Mouse (Mus musculus) frontal cortex, postnatal 14 days (tissue): Measurements from ENCODE around the gene Lgr6.

Experiments used
- DNase-seq, 2 experiments: peaks; one replicate each; pipeline ENCODE4 v3.0.0; 2022; ENCODE audit warnings: low spot score in 2 of 2

Gene Lgr6

GRCm38 (mm10) chr1:135016907-135017655 lies 88.0 kb downstream of the Lgr6 start:
- DNase-seq, result no peak

- DNase-seq, result no peak
These were observed 90.1 kb downstream of the Lgr6 start for GRCm38 (mm10) chr1:135014921-135015445.

- DNase-seq, result no peak
These were observed 92.6 kb downstream of the Lgr6 start for GRCm38 (mm10) chr1:135012472-135012871.

- no peak for DNase-seq
These were observed 93.2 kb downstream of the Lgr6 start for GRCm38 (mm10) chr1:135011912-135012311.

- DNase-seq, result no peak
These were observed 95.2 kb downstream of the Lgr6 start for GRCm38 (mm10) chr1:135009833-135010232.

GRCm38 (mm10) chr1:135005696-135006095 lies 99.4 kb downstream of the Lgr6 start:
- no peak for DNase-seq

- DNase-seq, result no peak
These were observed 101.7 kb downstream of the Lgr6 start for GRCm38 (mm10) chr1:135003346-135003745.

GRCm38 (mm10) chr1:135000527-135000926 lies 104.5 kb downstream of the Lgr6 start:
- no peak for DNase-seq

- peak in 1 of 2 experiments; percentile 26 for DNase-seq
These were observed 106.8 kb downstream of the Lgr6 start for GRCm38 (mm10) chr1:134998231-134998630.

- DNase-seq, result no peak
These were observed 107.5 kb downstream of the Lgr6 start for GRCm38 (mm10) chr1:134997568-134997967.

- no peak for DNase-seq
These were observed 108.6 kb downstream of the Lgr6 start for GRCm38 (mm10) chr1:134996471-134996870.

- DNase-seq, result no peak
These were observed 109.1 kb downstream of the Lgr6 start for GRCm38 (mm10) chr1:134995954-134996353.

- no peak for DNase-seq
These were observed 109.6 kb downstream of the Lgr6 start for GRCm38 (mm10) chr1:134995437-134995836.

- DNase-seq, result no peak
These were observed 110.3 kb downstream of the Lgr6 start for GRCm38 (mm10) chr1:134994739-134995138.

- no peak for DNase-seq
These were observed 112.9 kb downstream of the Lgr6 start for GRCm38 (mm10) chr1:134992046-134992645.

- DNase-seq, result peak; percentile 58 to 84
These were observed 115.7 kb downstream of the Lgr6 start for GRCm38 (mm10) chr1:134989372-134989771.

GRCm38 (mm10) chr1:134987962-134988341 lies 117.1 kb downstream of the Lgr6 start:
- DNase-seq, result no peak

GRCm38 (mm10) chr1:134987173-134987961 lies 117.7 kb downstream of the Lgr6 start:
- no peak for DNase-seq

- no peak for DNase-seq
These were observed 132.2 kb downstream of the Lgr6 start for GRCm38 (mm10) chr1:134972920-134973319.

GRCm38 (mm10) chr1:134965430-134965829 lies 139.6 kb downstream of the Lgr6 start:
- DNase-seq, result no peak

- no peak for DNase-seq
These were observed 142.3 kb downstream of the Lgr6 start for GRCm38 (mm10) chr1:134962821-134963220.

- peak; percentile 85 to 93 for DNase-seq
These were observed 142.8 kb downstream of the Lgr6 start, which contains the start of gene Ube2t for GRCm38 (mm10) chr1:134962053-134962803. Gene Ube2t (plus strand): TSS chr1:134962565.
